Mouse (Mus musculus): Measurements from ENCODE around the gene Pdxp.

The Pdxp gene

GRCm38 (mm10) chr15:78899740-78900584, 13.8 kb upstream of the Pdxp start, which contains the start of gene Sh3bp1:
Gene Sh3bp1, plus strand, starts transcription at chr15:78899768.
- DNase-seq (ENCODE audit: low spot score in 2 of 2) = peak; percentile 54

DNA sequence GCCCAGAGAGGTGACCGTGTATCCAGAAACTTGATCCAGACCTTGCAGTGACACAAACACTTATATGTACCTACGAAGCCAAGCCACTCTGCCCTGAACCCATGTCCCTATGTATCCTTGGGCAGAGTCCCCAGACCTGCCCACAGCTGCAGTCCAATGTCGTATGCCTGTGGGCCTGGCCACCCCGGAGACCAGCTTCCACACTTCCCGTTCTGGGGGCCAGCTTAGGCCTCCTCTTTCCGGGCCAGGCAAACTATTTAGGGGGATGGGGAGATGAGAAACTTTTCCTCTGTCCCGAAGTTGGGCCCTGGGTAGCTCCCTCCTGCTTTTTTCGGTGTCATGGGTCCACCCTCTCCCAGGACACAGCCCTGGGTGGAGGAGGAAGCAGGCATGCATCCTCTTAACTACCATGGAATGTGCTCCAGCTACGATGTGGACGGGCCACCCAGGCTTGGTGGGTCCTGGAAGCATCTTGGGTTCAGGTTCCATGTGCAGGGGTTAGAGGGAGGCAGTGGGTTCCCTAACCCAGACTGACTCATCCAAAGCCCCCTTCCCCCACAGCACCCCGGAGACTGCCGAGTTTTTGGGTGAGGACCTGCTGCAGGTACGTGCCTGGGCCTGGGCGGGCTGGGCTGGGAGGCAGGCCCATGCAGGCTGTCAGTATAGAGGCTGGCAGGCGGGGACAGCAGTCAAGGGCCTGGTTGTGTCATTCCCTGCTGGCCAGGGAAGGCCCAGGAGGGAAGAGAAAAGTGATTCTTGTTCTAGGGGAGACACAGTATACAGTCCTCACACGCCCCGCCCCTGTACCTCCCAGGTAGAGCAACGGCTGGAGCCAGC, 12.9 kb upstream of the Pdxp start:
- no peak for DNase-seq (ENCODE audit: low spot score in 2 of 2)

DNA sequence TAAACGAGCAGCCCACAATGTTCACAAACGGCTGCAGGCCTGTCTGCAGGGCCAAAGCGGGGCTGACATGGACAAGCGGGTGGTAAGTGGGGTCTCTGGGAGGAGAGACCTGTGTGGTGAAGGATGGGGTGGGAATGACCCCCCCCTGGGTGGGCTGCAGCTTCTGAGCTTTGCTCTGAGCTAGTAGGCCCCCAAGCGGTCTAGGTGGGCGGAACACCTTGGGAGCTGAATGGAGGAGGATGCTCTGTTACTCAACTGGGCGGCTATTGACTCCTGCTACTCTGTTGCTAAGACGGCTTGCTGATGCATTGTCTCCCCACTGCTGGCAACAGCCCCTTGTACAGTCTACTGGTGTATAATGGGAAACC, 12.3 kb upstream of the Pdxp start:
- no peak for DNase-seq (ENCODE audit: low spot score in 2 of 2)

- peak; percentile 90 to 91 for DNase-seq (ENCODE audit: low spot score in 2 of 2)
Measured at GRCm38 (mm10) chr15:78903243-78903642, 10.5 kb upstream of the Pdxp start.

- no peak for DNase-seq (ENCODE audit: low spot score in 2 of 2)
Measured at GRCm38 (mm10) chr15:78908399-78908798, 5.3 kb upstream of the Pdxp start.

GRCm38 (mm10) chr15:78908982-78909381, 4.7 kb upstream of the Pdxp start:
- DNase-seq (ENCODE audit: low spot score in 2 of 2) = no peak

DNA sequence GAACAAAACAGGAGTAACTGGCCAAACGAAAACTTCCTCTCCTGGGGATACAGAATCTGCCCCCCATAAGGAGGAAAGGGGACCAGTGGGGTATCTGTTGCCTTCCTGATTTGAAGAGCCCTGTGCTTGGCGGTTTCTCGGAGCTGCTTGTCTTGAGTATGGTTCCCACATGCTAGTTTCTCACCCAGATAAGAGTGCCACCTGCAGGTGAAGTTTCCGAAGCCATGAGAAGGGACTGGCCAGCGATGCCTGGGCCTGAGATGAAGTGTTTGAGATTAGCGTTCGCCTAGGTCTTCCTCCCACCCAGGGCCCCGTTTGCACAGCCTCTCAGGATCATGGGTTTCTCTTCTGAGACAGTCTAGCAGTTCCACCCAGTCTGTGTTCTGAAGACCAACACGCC, 1.7 kb upstream of the Pdxp start:
- DNase-seq (ENCODE audit: low spot score in 2 of 2) = peak; percentile 46 to 53

DNA sequence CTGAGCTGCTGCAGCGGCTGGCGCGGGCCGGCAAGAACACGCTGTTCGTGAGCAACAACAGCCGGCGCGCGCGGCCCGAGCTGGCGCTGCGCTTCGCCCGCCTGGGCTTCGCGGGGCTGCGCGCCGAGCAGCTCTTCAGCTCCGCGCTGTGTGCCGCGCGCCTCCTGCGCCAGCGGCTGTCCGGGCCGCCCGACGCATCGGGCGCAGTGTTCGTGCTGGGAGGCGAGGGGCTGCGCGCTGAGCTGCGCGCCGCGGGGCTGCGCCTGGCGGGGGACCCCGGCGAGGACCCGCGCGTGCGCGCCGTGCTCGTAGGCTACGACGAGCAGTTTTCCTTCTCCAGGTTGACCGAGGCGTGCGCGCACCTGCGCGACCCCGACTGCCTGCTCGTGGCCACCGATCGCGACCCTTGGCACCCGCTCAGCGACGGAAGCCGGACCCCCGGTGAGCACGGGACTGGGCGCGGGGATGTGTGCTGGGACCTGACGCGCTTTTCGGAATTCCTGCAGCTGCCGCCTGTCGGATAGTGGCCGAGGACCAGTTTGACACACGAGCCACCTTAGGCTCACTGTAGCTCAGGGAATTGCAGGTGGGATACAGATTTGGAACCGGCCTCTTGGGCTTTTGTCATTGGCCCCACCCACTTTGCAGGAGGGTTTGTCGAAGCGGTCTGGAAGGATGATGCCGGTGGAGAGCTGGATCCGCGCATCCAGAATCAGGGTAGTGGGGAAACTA, 538 bp downstream of the Pdxp start:
- DNase-seq (ENCODE audit: low spot score in 2 of 2) = peak; percentile 45 to 58

- no peak for DNase-seq (ENCODE audit: low spot score in 2 of 2)
Measured at GRCm38 (mm10) chr15:78914823-78915659, 1.3 kb downstream of the Pdxp start.

- peak; percentile 73 to 88 for DNase-seq (ENCODE audit: low spot score in 2 of 2)
Measured at GRCm38 (mm10) chr15:78915660-78916017, 1.9 kb downstream of the Pdxp start.

DNA sequence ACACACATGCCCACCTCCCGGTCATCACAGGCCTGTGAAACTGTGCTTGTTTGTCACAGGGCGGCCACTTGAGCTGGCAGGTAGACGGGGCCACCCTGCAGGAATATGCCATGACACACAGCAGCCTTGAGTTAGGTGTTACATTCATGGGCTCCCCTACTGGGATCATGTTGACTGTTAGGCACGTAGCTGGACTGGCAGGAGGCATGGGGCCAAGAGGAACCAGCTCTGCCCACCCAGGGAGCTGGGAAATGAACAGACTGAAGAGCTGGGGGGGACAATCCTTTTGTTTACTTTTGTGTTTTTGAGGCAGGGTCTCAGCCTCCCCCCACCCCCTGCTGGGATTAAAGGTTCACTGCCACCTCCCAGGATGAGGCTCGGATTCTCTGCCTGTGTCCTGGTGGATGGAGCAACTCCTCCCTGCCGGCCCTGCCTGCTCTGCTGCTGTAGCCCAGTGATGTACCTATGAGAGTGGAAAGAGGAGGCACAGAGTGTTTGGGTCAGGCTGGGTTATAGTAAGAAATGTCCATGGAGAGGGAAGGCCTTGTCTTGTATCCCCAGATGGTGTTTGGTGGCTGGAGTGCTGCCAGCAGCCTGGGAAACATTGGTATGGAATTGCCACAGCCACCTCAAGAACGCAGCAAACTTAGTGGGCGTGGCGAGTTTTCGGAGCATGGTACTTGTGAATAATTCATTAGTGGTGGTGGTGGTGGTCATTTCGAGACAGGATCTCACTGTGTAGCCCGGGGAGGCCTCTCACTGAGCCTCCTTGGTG, 2.5 kb downstream of the Pdxp start:
- peak in 1 of 2 experiments; percentile 53 for DNase-seq (ENCODE audit: low spot score in 2 of 2)

- no peak for DNase-seq (ENCODE audit: low spot score in 2 of 2)
Measured at GRCm38 (mm10) chr15:78918126-78918525, 4.4 kb downstream of the Pdxp start.

GRCm38 (mm10) chr15:78919914-78920313, 6.2 kb downstream of the Pdxp start:
- DNase-seq (ENCODE audit: low spot score in 2 of 2) = no peak

DNA sequence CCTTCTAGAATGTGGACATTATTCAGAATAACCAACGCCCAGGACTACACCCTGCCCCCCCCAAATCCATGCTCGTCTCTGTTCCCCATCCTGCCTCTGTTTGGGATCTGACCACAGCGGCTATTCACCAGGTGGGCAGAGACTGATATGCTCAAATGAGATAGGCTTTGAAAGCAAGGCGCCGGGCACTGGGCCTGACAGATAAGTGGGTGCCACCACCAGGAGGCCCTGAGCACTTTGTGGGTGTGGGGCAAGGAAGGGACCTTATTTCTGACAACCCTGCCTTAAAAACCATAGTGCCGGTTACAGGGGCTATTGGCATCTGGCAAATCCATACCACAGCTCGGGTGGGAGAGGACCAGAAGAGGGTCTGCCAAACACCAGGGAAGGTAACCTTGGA, 9.0 kb downstream of the Pdxp start:
- DNase-seq (ENCODE audit: low spot score in 2 of 2) = no peak

GRCm38 (mm10) chr15:78923585-78923984, 9.9 kb downstream of the Pdxp start:
- no peak for DNase-seq (ENCODE audit: low spot score in 2 of 2)

DNA sequence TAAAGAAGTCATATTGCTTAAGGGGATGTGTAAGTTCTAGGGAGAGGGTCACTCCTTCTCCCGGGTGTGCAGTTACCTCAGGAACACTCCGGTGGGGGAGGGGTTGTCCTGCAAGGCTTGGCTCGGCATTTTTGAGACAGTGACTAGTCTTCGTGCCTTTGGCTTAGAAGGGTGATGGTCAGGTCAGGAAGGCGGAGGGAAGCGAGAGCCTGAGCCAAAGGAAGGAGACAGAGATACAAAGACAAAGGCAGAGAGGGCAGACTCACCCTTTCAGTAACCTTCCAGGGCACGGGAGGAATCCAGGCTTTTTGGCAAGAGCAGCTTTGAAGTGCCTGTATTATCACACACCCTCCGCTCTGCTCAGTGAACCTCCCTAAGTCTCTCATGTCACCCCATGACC, 11.4 kb downstream of the Pdxp start:
- no peak for DNase-seq (ENCODE audit: low spot score in 2 of 2)

DNA sequence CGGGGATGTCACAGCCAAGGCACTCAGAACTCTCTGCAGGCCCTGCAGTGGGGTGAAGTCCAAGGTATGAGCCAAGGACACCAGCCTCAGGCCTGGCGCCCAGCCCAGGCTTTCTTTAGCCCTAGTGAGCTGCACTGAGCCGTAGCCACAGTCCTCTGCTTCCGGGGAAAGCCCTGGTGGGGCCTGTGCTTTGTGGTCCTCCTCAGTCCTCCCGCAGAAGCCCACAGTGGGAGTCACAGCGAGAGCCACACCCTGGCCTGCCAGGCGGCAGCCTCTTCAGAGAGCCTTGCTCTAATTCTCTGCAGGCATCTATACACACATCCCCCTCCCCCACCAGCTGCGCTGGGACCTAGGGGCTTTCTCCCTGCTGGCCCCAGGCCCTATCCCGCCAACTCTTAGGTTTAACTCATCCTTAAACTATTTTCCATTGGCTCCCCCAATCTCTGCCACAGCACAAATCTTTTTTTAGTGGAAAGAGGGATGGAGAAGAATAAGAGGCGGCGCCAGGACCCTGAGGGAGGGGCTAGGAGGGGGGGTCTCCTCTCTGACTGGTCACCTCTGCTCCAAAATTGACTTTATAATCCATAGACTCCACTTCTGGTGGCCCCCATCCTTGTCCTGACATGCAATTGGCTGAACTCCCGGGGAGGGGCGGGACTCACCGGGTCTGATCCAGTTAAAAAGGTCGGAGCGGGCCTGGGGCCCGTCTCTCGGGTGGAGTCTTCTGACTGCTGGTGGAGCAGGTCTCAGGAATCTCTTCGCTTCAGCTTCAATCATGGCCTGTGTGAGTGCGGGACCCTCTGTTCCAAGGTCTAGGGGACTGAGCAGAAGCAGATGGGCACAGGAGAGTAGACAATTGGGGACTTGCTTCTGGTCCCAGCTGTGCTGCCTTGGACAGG, 12.6 kb downstream of the Pdxp start, which contains the start of gene Lgals1:
Gene Lgals1 (plus strand): TSS at position 705 of the 899 bp plus-strand sequence.
- DNase-seq (ENCODE audit: low spot score in 2 of 2) = peak; percentile 37 to 47

- no peak for DNase-seq (ENCODE audit: low spot score in 2 of 2)
Measured at GRCm38 (mm10) chr15:78927021-78927787, 13.5 kb downstream of the Pdxp start.

Measured in right cerebral cortex, adult 2 months (tissue).